Mouse (Mus musculus): Measurements from ENCODE around the gene Catsperg1.
"Not testable (repeated sequence)": the region's sequence is repeated elsewhere in the genome, so short reads cannot be mapped to it uniquely, and the experiment has no call there.

Gene Catsperg1

GRCm38 (mm10) chr7:29228202-29228601 lies 14.4 kb upstream of the Catsperg1 start:
- no peak for DNase-seq

GRCm38 (mm10) chr7:29225520-29225919 lies 11.7 kb upstream of the Catsperg1 start:
- DNase-seq: no peak

- peak; percentile 56 for DNase-seq
Measured at GRCm38 (mm10) chr7:29224756-29225394, 11.0 kb upstream of the Catsperg1 start.

- no peak for DNase-seq
Measured at GRCm38 (mm10) chr7:29214846-29215245, 1.0 kb upstream of the Catsperg1 start.

GRCm38 (mm10) chr7:29214236-29214635 lies 401 bp upstream of the Catsperg1 start:
- DNase-seq: no peak

- DNase-seq: not testable (repeated sequence)
Measured at GRCm38 (mm10) chr7:29212775-29213560, 867 bp downstream of the Catsperg1 start.

- no peak for DNase-seq
Measured at GRCm38 (mm10) chr7:29212199-29212765, 1.6 kb downstream of the Catsperg1 start.

GRCm38 (mm10) chr7:29211415-29212198 lies 2.2 kb downstream of the Catsperg1 start:
- DNase-seq: peak; percentile 85

GRCm38 (mm10) chr7:29211013-29211412 lies 2.8 kb downstream of the Catsperg1 start:
- not testable (repeated sequence) for DNase-seq

GRCm38 (mm10) chr7:29202577-29202976 lies 11.3 kb downstream of the Catsperg1 start:
- no peak for DNase-seq

- DNase-seq: not testable (repeated sequence)
Measured at GRCm38 (mm10) chr7:29194230-29194629, 19.6 kb downstream of the Catsperg1 start.

- DNase-seq: not testable (repeated sequence)
Measured at GRCm38 (mm10) chr7:29181323-29181722, 32.5 kb downstream of the Catsperg1 start.

GRCm38 (mm10) chr7:29180854-29181236 lies 33.0 kb downstream of the Catsperg1 start:
- DNase-seq: no peak

GRCm38 (mm10) chr7:29180077-29180853 lies 33.6 kb downstream of the Catsperg1 start, which contains the start of gene Psmd8:
TSS of gene Psmd8 (minus strand) at chr7:29180701.
- DNase-seq: peak; percentile 98

GRCm38 (mm10) chr7:29179323-29179722 lies 34.5 kb downstream of the Catsperg1 start:
- DNase-seq: no peak

GRCm38 (mm10) chr7:29178106-29178505 lies 35.7 kb downstream of the Catsperg1 start:
- no peak for DNase-seq

GRCm38 (mm10) chr7:29172390-29173016 lies 41.3 kb downstream of the Catsperg1 start:
- DNase-seq: no peak

- no peak for DNase-seq
Measured at GRCm38 (mm10) chr7:29171562-29172097, 42.2 kb downstream of the Catsperg1 start.

- DNase-seq: no peak
Measured at GRCm38 (mm10) chr7:29170755-29171561, 42.9 kb downstream of the Catsperg1 start.

- no peak for DNase-seq
Measured at GRCm38 (mm10) chr7:29170066-29170754, 43.6 kb downstream of the Catsperg1 start, which contains the start of the genes Ggn and Spred3. TSS of gene Ggn (plus strand) at chr7:29170210. TSS of gene Spred3 (minus strand) at chr7:29170411.

All from layer of hippocampus, adult 9-11 months (tissue).